Mouse (Mus musculus) thymus, postnatal 36 days (tissue): ENCODE data around the gene Gm20855.
"Not testable (repeated sequence)": the region's sequence is repeated elsewhere in the genome, so short reads cannot be mapped to it uniquely, and the experiment has no call there.

ENCODE experiments used
- DNase-seq, 2 experiments: peaks; one replicate each; pipeline ENCODE4 v3.0.0; 2022; ENCODE audit warnings: mixed read lengths in 2 of 2

Gene Gm20855

GRCm38 (mm10) chrY:35131733-35132132 lies at the start of gene Gm20855:
Gene Gm20855 (minus strand): TSS chrY:35131833.
- not testable (repeated sequence) for DNase-seq
